Mouse (Mus musculus) E14TG2a.4 (cell line): ENCODE data around the gene Sgcb.

ENCODE experiments used
- CTCF ChIP-seq: conservative IDR thresholded peaks from 2 replicates; pipeline ENCODE4 v1.5.1; 2014; ENCODE audit warnings: low read length
- NANOG ChIP-seq: IDR thresholded peaks from 2 replicates; pipeline ENCODE4 v1.6.1; 2014; ENCODE audit warnings: borderline replicate concordance, low read length, mixed read lengths

- TF ChIP-seq CTCF (no peak), NANOG (no peak)
Measured at GRCm38 (mm10) chr5:73626842-73627241, 20.7 kb downstream of the Sgcb start.
